Mouse (Mus musculus) heart, adult 9 months (tissue): ENCODE measurements around the gene Scamp3.
A peak's percentile ranks its signal among the peaks of the same experiment; 100 is the strongest.
"Not testable (repeated sequence)": the region's sequence is repeated elsewhere in the genome, so short reads cannot be mapped to it uniquely, and the experiment has no call there.

Source experiments
- DNase-seq, 2 experiments: peaks; one replicate each; pipeline ENCODE4 v3.0.0; 2022; ENCODE audit warnings: low spot score in 2 of 2

Gene Scamp3

DNA sequence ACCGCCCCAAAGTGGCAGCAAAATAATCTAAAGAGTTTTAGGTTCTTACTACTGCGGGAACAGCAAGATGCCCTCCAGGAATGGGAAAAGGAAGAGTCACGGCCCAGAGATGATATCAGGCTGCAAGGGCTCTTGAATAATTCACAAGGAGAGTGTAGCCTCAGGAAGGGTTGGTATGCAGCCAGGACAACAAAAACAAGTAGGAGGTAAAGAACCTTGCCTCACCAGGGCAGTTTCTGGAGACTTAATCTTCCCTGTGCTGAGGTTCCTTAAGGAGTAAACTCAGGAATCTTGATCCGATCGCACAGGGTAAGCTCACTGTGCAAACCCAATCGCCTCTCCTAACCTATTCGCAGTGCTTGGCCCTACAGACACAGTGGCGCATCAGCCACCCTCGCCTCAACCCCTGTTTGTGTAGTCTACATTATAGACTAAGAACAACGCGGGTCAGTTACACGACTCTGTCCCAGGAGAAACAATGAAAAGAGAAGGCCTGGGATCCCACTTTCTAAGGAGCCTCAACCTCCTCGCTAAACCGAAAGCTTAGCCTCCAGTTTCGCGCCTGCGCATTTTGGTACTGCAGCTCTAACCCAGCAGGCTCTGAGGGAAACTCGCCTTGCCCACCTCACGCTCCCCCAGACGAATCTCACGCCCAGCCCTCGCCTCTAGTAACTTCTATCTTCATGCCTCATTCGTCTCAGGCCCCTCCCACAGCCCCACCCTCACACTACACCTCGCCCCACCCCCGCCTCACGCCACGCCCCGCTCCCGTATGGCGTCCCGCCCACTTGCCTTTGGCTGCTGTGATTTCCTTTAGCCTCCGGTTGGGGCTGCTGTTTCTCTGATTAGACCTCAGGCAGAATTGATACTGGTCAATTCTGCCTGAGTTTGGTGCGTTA, 19.0 kb downstream of the Scamp3 start:
- DNase-seq, result peak; percentile 90

GRCm38 (mm10) chr3:89199839-89200238, 22.6 kb downstream of the Scamp3 start:
- no peak for DNase-seq

DNA sequence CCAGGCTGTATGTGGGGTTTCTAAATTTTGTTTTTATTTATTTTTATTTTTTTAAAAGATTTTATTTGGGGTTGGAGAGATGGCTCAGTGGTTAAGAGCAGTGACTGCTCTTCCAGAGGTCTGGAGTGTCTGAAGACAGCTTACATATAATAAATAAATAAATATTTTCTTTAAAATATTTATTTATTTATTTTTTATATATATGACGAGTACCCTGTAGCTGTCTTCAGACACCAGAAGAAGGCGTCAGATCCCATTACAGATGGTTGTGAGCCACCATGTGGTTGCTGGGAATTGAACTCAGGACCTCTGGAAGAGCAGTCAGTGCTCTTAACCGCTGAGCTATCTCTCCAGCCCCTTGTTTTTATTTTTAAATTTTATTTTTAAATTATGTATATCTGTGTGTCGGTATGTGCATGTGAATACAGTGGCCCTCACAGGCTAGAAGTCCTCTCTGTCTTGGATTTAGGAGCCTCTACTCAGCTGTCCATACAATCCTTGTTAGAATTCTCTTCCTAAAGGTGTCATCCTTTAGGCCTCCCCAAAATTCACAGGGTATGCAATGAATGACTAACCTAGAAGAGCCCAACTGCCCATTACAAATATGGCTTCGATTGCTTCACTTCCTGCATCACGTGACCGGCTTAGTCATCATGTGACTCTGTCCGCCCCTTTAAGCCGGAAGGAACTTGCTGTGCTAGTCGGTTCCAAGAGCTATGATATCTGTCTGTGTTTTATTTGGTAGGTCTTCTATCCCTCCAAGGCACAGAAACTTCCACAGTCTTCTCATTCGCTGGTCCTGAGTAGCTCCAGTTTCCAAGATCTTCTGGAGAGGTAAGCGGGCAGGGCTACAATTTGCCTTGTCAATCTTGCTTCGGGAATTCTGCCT, 25.2 kb downstream of the Scamp3 start, which contains the start of gene Gba:
Gene Gba, plus strand, starts transcription at position 676 of the 889 bp plus-strand sequence.
- DNase-seq, result peak; percentile 72 to 87

- no peak for DNase-seq
Observed at GRCm38 (mm10) chr3:89203142-89203514, 25.9 kb downstream of the Scamp3 start.

DNA sequence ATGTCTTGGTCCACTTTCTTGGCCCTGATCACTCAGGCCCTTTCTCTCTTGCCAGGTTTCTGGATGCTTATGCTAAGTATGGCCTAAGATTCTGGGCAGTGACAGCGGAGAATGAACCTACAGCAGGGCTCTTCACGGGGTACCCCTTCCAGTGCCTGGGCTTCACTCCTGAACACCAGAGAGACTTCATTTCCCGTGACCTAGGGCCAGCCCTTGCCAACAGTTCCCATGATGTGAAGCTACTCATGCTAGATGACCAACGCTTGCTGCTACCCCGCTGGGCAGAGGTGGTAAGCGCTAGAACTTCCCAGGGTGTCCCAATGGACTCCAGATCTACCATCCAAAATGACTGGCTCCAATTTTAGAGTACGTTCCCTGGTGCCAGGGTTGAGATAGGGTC, 28.8 kb downstream of the Scamp3 start:
- no peak for DNase-seq

GRCm38 (mm10) chr3:89206695-89207094, 29.4 kb downstream of the Scamp3 start:
- no peak for DNase-seq

DNA sequence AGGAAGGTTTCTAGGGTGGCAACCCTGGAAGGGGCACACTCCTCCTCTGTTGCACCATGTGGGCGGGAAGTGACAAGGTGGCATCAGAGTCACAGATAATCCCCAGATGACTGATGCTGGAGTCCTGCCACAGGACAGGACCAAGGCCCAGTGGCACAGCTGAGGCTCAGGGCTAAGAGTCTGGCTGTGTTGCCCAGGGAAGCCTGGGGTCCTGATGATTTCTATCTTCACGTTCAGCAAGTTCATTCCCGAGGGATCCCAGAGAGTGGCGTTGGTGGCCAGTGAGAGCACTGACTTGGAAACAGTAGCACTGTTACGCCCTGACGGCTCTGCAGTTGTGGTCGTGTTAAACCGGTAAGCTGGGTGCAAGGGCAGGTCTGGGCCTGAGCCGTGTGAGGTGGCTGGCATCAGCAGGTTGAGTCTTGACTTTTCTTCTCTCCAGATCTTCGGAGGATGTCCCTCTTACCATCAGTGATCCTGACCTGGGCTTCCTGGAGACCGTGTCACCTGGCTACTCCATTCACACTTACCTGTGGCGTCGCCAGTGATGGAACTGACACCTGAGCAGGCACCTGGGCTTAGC, 30.9 kb downstream of the Scamp3 start:
- no peak for DNase-seq

GRCm38 (mm10) chr3:89208736-89209135, 31.5 kb downstream of the Scamp3 start:
- DNase-seq, result no peak

GRCm38 (mm10) chr3:89209731-89210130, 32.5 kb downstream of the Scamp3 start:
- no peak for DNase-seq

DNA sequence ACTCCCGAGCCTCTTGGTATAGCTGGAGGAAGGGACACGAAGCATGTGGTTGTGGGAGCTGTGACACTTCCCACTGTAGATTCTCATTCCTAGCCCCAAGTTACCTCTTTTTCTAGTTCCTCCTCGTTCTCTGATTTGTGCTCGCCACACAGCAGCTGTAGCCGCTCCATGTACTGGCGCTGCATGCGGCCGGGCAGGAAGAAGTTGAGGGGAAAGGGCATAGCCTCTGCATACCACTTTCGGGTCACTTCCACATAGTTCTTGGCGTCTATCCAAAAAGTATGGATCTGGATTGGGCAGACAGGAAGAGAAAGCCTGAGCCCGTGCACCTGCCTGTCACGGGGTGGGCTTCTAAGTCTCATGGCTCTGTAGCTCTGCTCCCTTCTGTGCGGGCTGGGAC, 32.9 kb downstream of the Scamp3 start:
- DNase-seq, result no peak

GRCm38 (mm10) chr3:89210731-89211130, 33.5 kb downstream of the Scamp3 start:
- no peak for DNase-seq

DNA sequence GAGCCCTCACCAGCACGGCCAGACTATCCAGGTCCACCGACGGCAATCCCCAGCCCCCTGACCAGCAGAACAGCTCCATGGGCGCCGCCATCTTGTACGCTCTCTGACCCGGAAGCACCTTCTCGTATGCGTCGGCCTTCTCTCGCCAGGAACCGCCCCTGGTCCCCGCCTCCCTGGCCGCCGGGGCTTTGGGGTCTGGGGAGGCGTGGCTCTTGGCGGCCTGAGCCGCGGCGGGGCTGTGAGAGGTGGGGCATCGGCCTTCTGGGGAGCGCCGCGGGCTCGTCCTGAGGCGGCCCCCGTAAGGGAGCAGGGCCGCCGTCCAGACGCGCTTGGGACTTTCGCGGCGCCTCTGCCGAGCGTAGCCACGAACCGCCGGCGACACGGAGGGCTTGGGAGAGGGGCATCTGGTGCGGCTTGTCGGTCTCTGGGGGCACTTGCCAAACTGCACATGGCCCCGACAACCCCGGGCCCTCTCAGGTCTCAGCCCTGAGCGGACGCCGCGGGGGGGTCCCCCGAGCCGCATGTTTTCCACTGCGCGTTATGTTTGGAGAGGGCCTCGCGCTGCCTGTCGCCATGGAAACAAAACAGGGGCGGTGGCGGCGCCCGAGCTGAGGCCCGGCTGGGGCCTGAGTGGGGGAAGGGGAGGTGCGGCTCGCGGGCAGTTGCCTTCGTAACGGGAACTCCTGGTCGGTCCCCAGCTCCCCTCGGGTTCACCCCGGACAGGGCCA, 36.7 kb downstream of the Scamp3 start:
- peak; percentile 94 to 96 for DNase-seq

DNA sequence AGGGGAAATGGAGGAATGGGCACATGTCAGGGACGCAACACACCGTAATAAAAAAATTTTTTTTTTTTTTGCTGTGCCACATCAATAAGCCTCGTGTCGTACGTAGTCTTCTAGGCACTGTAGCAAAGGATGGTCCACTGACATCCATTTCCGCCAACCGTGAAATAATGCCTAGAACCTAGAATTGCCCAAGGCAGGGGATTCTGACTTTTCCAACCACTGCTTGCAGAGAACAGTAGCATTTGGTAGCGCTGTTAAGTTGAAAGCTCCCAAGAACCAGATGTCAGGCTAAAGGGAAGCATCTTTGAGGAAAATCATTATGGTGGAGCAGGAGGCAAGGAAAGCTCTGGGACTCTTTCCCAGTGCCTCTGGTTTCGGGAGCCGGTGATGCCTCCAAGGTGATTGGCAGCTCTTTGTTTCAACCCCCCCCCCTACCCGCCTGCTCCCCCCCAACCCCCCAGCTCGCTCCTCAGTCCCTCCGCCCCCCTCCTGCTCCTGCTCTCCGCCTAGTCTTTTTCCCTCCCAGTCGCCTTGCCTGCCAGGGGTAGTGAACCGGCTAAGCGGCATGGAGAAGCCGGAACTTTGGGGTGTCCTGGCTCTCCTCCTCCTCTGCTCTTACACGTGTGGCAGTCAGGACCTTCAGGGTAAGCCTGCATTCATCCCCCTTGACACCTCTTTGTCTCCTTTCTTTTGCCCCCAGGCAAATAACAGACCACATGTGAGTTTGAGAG, 37.6 kb downstream of the Scamp3 start, which contains the start of gene Thbs3:
Gene Thbs3, plus strand, starts transcription at position 500 of the 731 bp plus-strand sequence.
- DNase-seq, result peak in 1 of 2 experiments; percentile 28

GRCm38 (mm10) chr3:89215853-89216252, 38.6 kb downstream of the Scamp3 start:
- peak; percentile 71 to 81 for DNase-seq

GRCm38 (mm10) chr3:89216407-89216806, 39.1 kb downstream of the Scamp3 start:
- not testable (repeated sequence) for DNase-seq

DNA sequence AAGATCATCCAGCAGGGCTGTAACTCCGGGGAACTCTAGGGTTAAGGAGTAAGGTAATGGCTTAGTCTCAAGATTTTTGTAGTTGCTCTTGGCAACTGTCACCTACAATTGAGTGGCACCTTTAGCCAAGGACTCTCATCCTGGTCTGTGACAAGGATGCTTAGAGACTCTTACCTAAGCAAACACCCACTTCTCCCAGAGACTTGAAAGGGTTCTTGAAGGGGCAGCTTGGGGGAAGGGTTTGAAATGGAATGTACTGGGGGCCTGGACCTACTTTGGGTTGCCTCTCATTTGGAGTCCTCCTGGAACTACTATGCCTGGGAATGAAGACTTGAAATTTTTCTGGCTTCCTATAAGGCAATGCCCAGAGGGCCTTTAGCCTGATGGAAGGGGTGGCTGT, 41.0 kb downstream of the Scamp3 start:
- no peak for DNase-seq

- DNase-seq, result no peak
Observed at GRCm38 (mm10) chr3:89219546-89219945, 42.3 kb downstream of the Scamp3 start.

GRCm38 (mm10) chr3:89221167-89221566, 43.9 kb downstream of the Scamp3 start:
- no peak for DNase-seq

GRCm38 (mm10) chr3:89224796-89225195, 47.5 kb downstream of the Scamp3 start:
- DNase-seq, result no peak

DNA sequence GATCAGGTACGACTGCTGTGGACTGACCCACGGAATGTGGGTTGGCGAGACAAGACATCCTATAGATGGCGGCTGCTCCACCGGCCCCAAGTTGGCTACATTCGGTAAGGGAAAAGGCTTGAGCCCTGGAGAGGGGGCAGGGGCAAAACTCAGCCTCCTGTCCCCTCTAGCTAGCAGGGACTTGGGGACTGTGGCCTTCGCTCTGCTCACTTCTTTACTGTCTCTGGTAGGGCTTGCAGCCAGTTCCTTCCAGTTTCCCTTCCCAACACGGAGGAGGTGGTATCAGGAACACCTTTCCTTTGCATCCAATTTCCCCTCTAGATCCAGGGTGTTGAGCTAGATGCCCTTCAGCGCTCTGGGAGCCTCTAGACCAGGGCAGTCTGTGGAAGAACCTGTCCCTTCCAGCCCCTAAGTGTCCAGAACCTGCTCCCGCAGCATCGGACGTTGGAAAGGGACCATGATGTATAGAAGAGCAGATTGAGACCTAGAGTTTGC, 48.1 kb downstream of the Scamp3 start:
- no peak for DNase-seq
